Comparison of ENCODE assay signal across 1 mouse cellular context in the genomic region with DNA sequence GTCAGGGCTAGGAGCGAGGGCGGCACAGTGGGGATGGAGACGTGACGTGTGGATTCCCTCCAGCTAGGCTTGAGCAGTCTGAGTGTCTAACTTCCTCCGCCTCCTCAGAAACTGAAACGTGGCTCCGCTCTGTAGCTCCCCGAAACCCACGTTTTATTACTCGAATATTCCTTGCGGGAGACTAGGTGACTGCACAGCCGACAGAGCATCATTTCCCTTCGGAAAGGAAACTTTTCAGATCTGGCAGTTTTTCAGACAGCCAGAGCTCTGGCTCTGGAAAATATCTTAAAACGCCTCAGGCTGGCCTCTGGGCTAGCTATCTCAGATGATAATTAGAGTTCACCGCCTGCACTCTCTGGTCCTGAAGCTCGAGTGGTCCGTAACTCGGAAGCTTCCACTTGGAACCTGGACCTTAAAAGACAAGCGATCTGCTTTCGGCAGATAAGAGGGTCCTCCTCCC.
TF ChIP-seq lines count a peak whose summit lies in the region.

No protein-coding gene starts in this region.

TF ChIP-seq in CH12.LX, 34 proteins besides CTCF, POLR2A, EP300 and RAD21 (continued from another document):
- TF ChIP-seq MAZ (IDR thresholded peaks at IDR 0.05; ENCODE audit: low read depth, low read length) (no peak), ZNF384 (IDR thresholded peaks at IDR 0.05; ENCODE audit: low read depth, low read length) (no peak), NRF1 (IDR thresholded peaks at IDR 0.05; ENCODE audit: low read depth, low read length) (0 out of 2 replicates have a peak, but pooled peaks have one; percentile 13), HCFC1 (IDR thresholded peaks at IDR 0.05; ENCODE audit: low read depth, low read length) (no peak), USF1 (IDR thresholded peaks at IDR 0.05; ENCODE audit: low read depth, low read length) (no peak), TBP (conservative IDR thresholded peaks at IDR 0.05; ENCODE audit: low read depth, low read length) (peak; percentile 82), BHLHE40 (IDR thresholded peaks at IDR 0.05; ENCODE audit: low read depth, low read length) (peak; percentile 48), E2F4 (IDR thresholded peaks at IDR 0.05; ENCODE audit: insufficient replicate concordance, low read depth, low read length) (no peak), CHD1 (IDR thresholded peaks at IDR 0.05; ENCODE audit: low read depth, low read length) (no peak), MAX (IDR thresholded peaks at IDR 0.05; ENCODE audit: low read length) (no peak), MYC (IDR thresholded peaks at IDR 0.05; ENCODE audit: low read depth, low read length) (peak; percentile 71), TCF12 (IDR thresholded peaks at IDR 0.05; ENCODE audit: low read depth, low read length) (peak; percentile 8; the same call in 1 of the 2 replicates)
